Mouse (Mus musculus) spleen, adult 12 weeks (tissue): ENCODE data around the gene Clstn1.
A peak's percentile ranks its signal among the peaks of the same experiment; 100 is the strongest.

Experiments used
- DNase-seq: peaks from one replicate; pipeline ENCODE4 v3.0.0; 2022; ENCODE audit warnings: low spot score

Gene Clstn1

DNA sequence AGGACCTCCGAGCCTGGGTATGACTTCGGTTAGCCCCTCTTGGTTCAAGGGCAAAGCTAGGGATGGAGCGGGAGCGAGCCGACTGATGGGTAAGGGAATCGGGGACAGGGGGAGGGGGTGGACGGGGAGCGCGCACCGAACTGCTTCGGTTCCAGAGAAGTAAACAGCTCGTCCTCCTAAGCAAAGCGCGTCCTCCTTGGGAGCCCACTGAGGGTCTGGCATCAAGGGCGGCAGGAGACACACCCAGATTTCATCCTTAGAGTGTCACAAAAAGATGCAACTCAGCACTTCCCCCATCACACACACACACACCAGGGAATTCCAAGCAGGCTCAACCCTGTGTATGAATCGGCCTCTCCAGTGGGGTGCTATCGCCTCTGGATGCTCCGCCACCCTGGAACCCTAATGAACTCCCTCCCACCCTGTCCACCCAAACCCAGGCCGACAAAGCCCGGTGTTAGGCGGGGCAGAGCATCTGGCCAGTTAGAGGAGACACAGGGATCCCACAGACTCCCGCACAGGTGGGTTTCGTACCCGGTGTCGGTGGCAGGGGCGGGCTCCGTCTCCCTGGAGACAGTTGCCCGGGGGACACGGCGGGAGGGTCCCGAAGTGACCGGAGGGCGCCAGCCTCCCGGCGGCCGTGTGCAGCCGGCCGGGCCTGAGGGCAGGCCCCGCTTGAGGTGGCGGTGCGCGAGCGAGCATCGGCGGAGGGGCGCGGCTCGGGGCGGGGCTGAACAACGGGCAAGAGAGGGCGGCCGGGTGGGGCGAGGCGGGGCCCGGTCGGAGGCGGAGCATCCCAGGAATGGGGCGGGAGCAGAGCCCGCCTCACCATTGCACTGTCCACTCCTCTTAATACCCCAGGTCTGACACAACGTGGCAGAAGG, 89.4 kb downstream of the Clstn1 start:
- peak; percentile 58 for DNase-seq

DNA sequence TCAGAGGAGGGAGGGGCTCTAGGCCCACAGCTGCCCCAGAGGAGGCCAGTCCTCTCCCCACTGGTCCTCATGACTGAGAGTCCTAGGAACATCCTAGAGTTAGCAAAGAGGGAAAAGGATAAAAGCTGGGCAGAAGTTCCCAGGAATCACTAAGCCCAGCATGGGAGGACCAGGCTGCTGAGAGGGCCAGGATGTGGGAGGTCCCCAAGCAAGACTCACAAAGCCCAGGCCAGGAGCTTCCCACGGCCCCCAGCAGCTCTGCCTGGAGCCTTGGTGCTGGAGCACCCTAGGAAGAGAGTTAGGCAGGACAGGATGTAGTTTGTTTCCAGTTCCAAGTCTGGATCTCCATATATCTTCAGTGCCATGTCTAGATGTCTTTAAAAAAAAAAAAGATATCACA, 91.7 kb downstream of the Clstn1 start:
- no peak for DNase-seq

DNA sequence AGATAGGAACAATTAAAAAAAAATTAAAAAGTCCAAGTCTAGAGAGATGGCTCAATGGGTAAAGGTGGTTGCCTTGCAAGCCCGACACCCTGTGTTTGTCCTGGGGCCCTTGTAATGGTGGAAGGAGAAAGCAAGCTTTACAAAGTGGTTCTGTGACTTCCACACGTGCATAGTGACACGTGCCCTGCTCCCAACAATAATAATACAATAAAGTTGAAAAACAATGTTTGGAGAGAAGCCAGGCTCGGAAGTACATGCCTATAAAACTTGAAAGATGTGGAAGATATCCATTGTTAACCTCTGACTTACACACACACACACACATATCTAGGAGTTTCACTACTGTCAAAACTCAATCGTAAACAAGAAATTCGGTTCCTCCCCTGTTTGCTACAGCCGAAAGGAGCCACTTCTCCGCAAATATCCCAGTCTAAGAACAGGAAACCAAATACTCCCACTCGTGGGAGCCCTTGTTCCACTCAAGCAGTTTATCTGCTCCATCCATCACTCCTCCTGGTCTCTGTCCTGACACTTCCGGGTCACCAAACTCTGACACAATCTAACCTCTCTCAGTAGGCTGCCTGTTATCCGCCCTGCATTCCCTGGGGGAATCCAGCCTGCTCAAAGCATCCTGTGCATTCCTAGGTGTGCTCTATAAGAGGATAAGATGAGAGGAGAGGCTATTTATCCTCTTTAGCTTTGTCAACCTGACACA, 92.9 kb downstream of the Clstn1 start:
- DNase-seq, result no peak

DNA sequence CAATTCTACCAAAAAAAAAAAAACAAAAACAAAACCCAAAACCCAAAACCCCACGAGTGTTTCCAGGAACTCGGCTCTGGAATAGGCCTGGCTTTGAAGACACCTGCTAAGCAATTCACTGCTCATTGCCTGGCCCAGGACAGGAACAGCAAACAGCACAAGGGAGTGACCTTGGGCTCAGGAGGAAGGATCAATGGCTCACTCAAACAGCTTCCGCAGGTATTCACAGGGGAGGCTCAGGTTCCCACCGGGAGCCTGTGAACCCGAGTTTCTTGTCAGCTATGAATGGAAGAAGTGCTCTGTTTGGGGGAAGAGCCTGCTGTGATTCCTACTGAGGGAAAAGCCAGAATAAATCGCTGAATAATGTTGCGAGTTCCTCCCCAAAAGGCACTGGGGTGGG, 97.6 kb downstream of the Clstn1 start:
- DNase-seq, result no peak

DNA sequence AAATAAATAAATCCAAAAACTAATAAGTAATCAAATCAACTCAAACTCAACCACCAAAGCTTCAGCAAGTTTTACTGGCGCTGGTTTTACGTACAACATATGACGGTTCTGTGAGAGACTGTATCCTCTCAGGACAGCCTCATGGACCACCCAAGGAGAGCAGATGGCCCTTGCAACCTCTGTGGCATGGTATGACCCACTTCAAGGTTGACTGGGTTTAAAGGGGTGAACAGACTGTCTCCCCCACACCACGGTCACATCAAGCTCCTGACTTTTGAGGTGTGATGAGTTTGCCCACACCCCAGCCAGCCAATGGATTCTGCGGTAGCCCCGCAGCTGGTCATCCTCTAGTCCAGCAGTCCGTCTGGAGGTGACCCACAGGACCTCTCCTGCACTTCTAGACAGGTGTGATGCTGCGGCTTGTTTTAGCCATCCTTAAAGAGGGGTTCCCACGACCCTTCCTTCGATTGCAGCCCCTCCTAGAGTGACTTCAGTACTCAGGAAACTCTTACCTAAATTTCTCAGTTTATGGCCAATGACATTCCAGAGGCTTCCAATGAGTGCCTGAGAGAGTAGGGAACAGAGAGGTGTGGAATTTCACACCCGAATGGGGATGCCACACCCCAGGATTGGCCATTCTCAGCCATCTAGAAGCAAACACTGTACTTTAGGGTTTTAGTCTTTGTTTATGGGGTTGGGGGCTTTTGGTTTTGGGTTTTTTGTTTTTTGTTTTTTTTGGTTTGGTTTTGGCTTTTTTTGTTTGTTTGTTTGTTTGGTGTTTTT, 98.8 kb downstream of the Clstn1 start:
- DNase-seq, result no peak

DNA sequence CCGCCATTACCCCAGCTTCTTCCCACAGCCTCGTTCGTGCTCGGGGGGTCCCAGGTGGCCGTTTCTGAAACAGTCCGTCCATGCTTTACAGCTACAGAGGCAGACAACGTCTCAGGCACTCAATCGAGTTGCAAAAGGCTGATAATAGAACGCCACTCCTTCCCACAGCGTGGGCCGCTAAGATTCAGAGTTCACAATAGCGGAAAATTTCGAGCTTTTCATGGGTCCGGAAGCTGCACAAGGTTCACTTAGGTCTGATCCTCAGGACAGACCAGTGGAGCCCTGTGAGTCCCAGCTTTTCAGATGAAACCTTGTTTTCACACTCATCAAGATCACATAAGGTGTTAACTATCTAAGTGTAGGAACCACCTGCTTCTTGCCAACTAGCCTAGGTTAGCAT, 102.6 kb downstream of the Clstn1 start:
- DNase-seq, result no peak

DNA sequence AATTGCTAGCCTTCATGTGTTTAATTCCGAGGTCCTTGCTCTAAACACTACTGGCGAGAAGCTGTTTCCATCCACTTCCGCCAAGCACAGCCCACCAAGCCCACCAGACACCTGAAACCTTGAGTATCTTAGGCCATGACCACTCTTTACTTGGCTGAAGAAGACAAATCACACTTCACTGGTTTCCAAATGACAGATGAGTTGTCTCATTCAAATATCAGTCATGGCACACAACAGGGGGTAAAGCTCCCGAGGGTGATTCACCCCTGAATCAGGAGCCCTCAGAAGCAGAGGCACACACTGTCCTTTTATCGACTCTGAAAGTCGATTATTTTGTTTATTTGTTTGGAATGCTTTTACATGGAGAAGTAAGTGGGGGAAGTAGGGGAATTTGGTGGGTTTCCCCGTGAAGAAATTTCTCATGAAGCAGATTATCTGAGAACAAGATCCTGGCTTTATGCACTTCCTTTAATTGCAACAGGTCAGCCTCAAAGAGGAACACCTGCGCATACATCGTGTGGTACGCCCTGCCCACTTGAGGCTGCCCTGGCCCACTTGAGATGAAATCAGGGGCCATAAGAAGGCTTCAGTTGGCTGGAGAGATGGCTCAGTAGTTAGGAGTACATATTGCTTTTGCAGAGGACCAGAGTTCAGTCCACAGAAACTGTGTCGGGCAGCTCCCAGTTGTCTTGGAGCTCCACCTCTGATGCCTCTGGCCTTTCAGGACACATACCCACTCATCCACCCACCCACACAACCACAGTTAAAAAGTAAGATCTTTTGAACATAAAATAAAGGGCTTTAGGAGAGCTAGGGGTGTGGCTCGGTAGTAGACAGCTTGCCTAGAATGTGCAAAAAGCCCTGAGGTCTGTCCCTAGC, 103.8 kb downstream of the Clstn1 start:
- no peak for DNase-seq

DNA sequence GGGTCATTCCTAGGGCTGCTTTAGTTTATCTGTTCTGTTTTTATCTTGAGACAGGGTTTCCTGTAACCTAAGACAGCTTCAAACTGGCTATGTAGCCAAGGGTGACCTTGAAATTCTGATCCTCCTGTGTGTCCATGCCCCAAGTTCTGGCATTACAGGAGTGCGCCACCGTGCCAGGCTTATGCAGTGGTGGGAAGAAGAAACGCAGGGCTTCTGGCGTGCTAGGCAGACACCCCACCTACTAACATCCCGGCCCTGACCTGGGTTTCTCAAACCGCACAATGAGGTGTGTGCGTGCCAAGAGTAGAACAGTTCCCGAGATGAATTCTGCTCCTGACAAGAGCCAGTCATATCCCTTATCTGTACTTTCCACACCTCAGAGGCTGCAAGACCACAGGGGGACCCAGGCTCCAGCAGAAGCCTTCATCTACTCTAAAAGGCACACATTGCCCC, 104.6 kb downstream of the Clstn1 start:
- DNase-seq, result no peak

DNA sequence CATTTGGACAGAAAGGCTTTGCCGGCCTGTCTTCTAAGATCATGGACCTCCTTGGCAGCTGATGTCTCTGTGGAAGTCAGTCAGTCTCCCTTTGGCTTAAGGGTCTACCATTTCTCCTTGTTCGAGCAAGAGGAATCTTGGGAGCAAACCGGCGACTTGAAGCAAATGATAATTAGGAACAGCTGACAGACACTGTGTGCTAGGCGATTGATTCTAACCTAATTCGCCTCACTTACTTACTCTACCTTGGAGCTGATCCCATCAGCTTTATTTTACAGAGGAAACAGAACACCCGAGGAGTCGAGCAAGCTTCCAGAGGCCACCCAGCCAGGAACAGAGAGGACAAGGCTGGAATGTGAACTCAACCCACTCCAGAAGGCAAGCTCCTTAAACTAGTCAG, 105.1 kb downstream of the Clstn1 start:
- DNase-seq, result no peak

DNA sequence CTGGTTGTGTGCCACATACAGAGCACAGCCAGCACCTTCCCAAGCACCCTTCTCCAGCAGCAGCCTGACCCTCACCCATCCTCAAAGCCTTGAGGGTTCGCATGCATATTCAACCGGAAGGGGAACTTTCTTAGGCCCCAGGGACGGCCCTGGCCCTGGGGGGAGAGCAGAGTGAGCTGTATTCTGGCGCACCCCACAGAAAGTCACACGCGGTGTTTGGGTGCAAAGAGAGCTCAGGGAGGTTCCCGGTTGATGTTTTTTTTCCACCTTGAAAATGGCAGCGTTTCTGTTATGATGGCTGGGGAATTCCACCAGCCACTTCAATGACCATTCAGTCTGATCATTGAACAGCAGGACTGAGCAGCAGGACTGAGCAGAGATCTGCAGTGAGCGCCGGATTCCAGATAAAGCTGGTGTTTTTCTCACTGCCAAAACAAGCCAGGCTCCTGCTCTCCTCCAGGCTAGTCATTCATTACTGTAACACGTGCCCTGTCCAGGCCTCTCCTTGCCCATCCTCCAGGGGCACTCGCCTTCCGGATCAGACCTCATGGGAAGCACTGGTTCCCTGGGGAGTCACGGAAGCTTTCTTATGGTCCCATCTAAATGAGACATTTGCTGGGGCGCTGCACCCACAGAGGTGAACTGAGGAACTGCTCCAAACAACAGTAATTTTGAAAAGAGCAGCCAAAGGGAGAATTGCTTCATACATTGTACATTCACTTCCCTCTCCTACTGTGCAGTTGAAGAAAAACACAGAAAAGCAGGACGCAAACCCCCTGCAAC, 110.1 kb downstream of the Clstn1 start:
- DNase-seq, result peak; percentile 13

DNA sequence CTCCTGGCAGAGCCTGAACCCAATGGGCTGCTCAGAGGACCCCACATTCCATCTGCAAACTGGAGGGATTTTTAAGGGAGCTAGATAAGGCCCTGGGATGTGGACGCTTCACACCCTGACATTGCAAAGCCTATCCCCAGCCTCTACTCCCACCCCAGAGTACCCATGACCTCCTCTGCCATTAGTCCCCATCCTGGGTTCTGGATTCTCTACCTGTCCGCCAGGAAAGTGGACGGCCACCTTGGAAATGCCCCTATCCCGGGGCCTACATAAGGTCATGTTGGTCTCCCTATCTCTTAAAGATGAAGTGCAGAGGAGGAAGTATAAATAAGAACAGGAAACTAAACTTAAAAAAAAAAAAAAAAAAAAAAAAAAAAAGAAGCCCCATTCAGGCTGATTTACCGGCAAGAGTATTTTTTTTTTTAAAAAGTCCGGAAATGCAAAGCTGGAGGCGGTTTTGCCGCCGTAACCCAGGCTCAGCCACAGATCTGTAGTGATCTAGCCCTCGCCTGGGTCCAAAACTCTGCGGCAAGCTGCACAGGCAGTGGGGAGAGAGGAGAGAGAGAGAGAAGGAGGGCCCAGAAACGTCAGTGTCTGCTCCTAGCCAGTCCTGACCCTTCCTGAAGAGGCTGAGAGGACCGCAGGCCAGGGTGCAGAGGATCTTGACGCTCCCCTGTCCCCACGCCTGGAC, 111.4 kb downstream of the Clstn1 start:
- no peak for DNase-seq

DNA sequence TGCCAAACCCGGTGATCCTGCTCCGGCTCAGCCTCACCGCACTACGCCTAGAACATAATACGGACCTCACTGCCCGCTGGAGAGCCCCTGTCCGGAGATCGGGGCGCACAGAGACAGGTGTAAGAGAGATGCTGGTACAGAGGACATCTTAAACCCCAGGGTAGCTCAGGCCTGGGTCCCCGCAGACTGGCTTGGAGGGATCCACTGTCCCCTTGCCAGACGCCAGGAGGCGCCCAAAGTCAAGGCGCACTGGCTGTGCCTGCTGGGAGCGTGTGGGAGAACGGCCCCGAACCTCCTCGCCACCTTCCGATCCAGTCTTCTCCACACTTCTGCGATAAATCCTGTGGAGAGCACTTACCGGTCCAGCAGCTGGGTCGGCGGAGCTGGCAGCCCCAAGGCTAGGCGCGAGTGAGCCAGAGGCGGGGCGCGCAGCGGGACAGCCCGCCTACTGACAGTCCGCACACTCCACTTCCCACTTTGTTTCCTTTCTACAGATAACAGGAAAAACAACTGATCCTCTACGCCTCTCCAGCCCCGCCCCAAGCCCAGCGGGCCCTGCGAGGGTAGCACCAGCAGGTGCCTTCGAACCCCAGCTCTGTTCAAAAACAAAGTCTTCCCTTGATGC, 112.0 kb downstream of the Clstn1 start:
- DNase-seq, result peak; percentile 44
